Mouse (Mus musculus): Measurements from ENCODE around the gene Ensa. TPM values are rescaled to one million over a fixed set of nuclear protein-coding genes. Genes with fewer than 3 reads are reported as not detected.

The Ensa gene
- total and polyA plus RNA-seq, 2 experiments from 2014 or later = 38.5 to 49.6 TPM

DNA sequence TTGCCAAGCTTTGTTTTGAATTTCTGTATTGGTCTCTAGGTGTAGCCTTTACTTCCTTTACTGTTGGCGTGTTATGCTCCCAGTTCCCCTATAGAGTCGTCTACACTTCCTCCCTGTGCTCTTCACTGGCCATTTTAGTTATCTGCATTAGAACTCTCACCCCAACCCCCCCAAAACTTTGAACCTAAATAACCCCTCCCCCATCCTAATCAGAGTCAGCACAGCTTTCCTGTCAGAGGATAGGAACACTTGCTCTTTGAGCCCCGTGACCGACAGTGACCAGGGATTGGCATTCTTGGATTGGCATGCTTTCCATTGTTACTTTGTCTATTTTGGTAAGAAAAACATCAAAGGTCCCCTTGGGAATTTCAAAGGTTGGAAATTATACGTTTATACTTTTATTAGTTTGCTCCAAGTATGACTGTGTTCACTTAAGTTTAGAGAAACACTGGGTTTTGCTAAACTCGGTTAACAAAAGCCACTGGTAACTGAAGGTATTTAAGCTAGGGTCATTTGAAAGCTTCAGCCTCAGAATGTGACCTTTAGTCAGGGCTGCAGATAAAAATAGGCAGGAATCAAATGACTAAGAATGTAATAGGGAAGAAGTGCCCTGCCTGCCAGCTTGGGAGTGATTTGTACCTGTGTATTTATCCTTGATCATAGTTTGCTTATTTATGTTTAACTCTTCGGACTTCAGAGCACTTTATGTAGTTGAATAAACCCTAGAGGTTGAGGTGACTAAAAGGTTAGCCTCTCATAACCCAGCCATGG is 37.3 kb downstream of the Ensa start:
- peaks cover 54% of the 10 kb centered on the region for H3K36me3 ChIP-seq (replicated peaks; ENCODE audit: control insufficient read depth, insufficient read depth, low read length)

DNA sequence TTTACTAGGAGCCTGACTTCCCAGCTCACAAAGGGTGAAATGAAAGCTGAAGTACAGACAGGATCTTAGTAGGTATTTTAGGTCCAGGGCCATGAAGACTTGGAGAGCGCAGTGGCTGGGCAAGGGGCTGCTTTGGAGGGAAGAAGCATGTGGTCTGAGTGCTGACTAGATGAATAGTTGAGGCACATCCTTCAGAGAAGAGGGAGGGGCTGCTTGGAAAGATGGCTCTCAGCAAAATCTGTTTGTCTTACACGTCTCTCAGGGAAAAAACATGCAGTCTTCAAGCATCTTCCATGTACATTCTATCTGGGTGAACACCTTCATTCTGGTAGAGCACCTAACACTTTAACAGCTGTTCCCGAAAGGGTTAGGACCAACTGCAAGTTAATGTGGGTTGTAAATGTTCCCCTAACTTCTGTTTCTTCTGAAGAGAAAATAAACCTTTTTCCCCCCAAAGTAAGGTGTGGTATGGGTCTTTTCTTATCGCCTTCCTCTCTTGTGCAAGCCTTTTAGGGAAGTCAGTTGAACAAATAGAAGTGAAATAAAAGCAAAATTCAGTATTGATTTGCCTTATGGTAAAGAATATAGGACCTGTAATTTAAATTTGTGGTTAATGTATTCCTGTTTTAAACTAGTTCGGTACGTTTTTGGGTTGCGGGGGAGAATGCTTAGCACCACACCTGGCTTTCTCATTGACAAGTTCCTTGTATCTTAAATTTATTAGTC is 38.1 kb downstream of the Ensa start:
- H3K4me3 ChIP-seq (ENCODE audit: low read depth, low read length) = peak overlapping the region; percentile 99
- H3K27ac ChIP-seq (ENCODE audit: low read depth) = peak overlapping the region; percentile 100
- 64% methylated on average over 7 of the region's 7 CpGs for WGBS
- peak overlapping the region; percentile 100; the same call in 1 of the 2 replicates for H3K9ac ChIP-seq (replicated peaks; ENCODE audit: low read depth, low read length)
- H3K27me3 ChIP-seq (ENCODE audit: control insufficient read depth, insufficient read depth, low read length) = no peaks in the 10 kb centered on the region
- no peak for ATAC-seq (ENCODE audit: insufficient read depth, low read depth)
- peak overlapping the region; percentile 92 for H3K4me2 ChIP-seq (ENCODE audit: low read depth, low read length)
- DNase-seq (ENCODE audit: low spot score) = no peak
- TF ChIP-seq EP300 (IDR thresholded peaks at IDR 0.05; ENCODE audit: low read depth) = no peak
- TF ChIP-seq CTCF (IDR thresholded peaks at IDR 0.05; ENCODE audit: low read depth) = no peak
- H3K36me3 ChIP-seq (replicated peaks; ENCODE audit: control insufficient read depth, insufficient read depth, low read length) = peaks cover 54% of the 10 kb centered on the region
- no peaks in the 10 kb centered on the region for H3K9me3 ChIP-seq (replicated peaks; ENCODE audit: control insufficient read depth, low read length)
- peaks cover 55% of the 10 kb centered on the region for H3K4me1 ChIP-seq (ENCODE audit: control insufficient read depth, insufficient read depth)

More for the DNA sequence above, 37.3 kb downstream of the Ensa start:
- H3K4me1 ChIP-seq (ENCODE audit: control insufficient read depth, insufficient read depth) = peaks cover 49% of the 10 kb centered on the region
- H3K27me3 ChIP-seq (ENCODE audit: control insufficient read depth, insufficient read depth, low read length) = no peaks in the 10 kb centered on the region
- H3K9me3 ChIP-seq (replicated peaks; ENCODE audit: control insufficient read depth, low read length) = no peaks in the 10 kb centered on the region
- peak overlapping the region; percentile 99 for H3K4me3 ChIP-seq (ENCODE audit: low read depth, low read length)
- peak overlapping the region; percentile 92 for H3K4me2 ChIP-seq (ENCODE audit: low read depth, low read length)
- WGBS = 12% methylated on average over 7 of the region's 7 CpGs
- TF ChIP-seq EP300 (IDR thresholded peaks at IDR 0.05; ENCODE audit: low read depth) (peak; percentile 54; the same call in 1 of the 2 replicates), CTCF (IDR thresholded peaks at IDR 0.05; ENCODE audit: low read depth) (no peak)
- peak overlapping the region; percentile 100 for H3K9ac ChIP-seq (replicated peaks; ENCODE audit: low read depth, low read length)
- peak overlapping the region; percentile 100 for H3K27ac ChIP-seq (ENCODE audit: low read depth)
- peak; percentile 7; the same call in 1 of the 2 replicates for ATAC-seq (ENCODE audit: insufficient read depth, low read depth)
- peak; percentile 77 for DNase-seq (ENCODE audit: low spot score)

DNA sequence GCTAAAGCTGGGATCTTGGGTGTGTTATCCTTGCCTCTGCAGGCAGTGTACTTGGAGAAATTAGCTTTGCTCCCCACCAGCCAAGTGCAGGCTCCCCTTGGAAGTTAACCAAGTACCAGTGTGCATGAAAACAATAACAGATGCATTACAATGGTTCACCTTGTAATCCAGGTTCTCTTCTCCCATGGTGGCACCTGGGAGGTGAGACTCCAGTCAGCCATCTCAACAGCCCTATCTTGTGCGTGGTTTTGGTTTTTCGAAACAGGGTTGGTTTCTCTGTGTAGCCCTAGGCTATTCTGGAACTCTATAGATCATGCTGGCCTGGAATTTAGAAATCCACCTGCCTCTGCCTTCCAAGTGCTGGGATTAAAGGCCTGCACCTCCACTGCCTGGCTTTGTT is 38.7 kb downstream of the Ensa start:
- H3K4me1 ChIP-seq (ENCODE audit: control insufficient read depth, insufficient read depth) = peaks cover 55% of the 10 kb centered on the region
- no peak for DNase-seq (ENCODE audit: low spot score)
- TF ChIP-seq CTCF (IDR thresholded peaks at IDR 0.05; ENCODE audit: low read depth) (no peak), EP300 (IDR thresholded peaks at IDR 0.05; ENCODE audit: low read depth) (no peak)

DNA sequence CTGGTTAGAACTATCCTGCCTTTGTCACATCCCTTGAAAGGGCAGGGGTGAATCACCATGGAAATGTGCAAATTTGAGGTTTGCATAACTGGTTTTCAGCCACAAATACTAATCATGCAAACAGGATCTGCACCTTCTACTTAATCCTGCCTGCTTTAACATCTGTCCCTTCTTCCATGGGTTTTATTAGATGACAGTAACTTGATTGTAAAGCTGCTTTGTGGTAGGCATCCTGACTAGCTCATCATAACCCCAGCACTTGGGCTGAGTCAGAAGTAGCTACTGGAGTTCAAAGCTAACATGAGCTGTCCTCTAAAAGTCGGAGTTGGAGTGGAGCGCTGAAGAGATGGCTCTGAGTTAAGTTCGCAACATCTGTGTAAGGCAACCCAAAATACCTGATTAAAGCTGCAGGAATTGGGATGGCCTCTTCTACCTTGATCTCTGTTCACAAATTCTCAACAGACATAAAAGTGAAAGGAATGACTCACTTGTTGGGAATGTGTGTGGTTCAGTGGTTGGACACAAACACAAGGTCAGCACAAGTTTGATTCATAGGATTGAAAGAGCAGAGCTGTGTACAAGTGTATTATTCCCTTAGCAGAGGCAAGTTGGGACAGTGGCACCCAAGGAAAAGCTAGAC is 39.3 kb downstream of the Ensa start:
- 69% methylated on average over 3 of the region's 3 CpGs for WGBS
- Histone ChIP-seq H3K9ac (replicated peaks; ENCODE audit: low read depth, low read length) (0 out of 2 replicates have a peak overlapping the region, but pooled peaks have one; percentile 24), H3K36me3 (replicated peaks; ENCODE audit: control insufficient read depth, insufficient read depth, low read length) (peaks cover 54% of the 10 kb centered on the region), H3K27ac (ENCODE audit: low read depth) (peak overlapping the region; percentile 100), H3K9me3 (replicated peaks; ENCODE audit: control insufficient read depth, low read length) (no peaks in the 10 kb centered on the region), H3K27me3 (ENCODE audit: control insufficient read depth, insufficient read depth, low read length) (no peaks in the 10 kb centered on the region), H3K4me2 (ENCODE audit: low read depth, low read length) (no peak overlapping the region), H3K4me1 (ENCODE audit: control insufficient read depth, insufficient read depth) (peaks cover 57% of the 10 kb centered on the region), H3K4me3 (ENCODE audit: low read depth, low read length) (no peak overlapping the region)
- DNase-seq (ENCODE audit: low spot score) (no peak), ATAC-seq (ENCODE audit: insufficient read depth, low read depth) (no peak)
- TF ChIP-seq CTCF (IDR thresholded peaks at IDR 0.05; ENCODE audit: low read depth) (no peak), EP300 (IDR thresholded peaks at IDR 0.05; ENCODE audit: low read depth) (no peak)

More for the DNA sequence above, 38.7 kb downstream of the Ensa start:
- 69% methylated on average over 2 of the region's 2 CpGs for whole genome bisulfite sequencing
- ATAC-seq (ENCODE audit: insufficient read depth, low read depth) = no peak
- no peaks in the 10 kb centered on the region for H3K9me3 ChIP-seq (replicated peaks; ENCODE audit: control insufficient read depth, low read length)
- H3K4me2 ChIP-seq (ENCODE audit: low read depth, low read length) = peak overlapping the region; percentile 92; the same call in 1 of the 2 replicates
- no peaks in the 10 kb centered on the region for H3K27me3 ChIP-seq (ENCODE audit: control insufficient read depth, insufficient read depth, low read length)
- H3K9ac ChIP-seq (replicated peaks; ENCODE audit: low read depth, low read length) = no peak overlapping the region
- peak overlapping the region; percentile 100 for H3K27ac ChIP-seq (ENCODE audit: low read depth)
- H3K36me3 ChIP-seq (replicated peaks; ENCODE audit: control insufficient read depth, insufficient read depth, low read length) = peaks cover 54% of the 10 kb centered on the region
- no peak overlapping the region for H3K4me3 ChIP-seq (ENCODE audit: low read depth, low read length)

DNA sequence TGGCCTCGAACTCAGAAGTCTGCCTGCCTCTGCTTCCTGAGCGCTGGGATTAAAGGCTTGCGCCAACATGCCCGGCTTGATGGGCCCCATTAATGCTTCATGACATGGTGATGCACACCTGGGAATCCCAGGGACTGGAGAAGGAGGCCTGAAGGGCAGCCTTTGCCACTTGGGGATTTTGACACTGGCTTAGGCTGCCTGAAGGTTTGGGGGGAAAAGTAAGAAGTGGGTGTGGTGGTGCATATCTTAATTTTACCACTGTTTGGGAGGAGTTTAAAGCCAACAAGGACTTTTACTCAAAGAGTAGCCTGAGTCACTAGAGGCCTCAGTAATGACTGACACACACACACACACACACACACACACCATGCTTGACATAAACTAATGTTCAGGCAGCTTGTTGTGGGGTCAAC is 40.2 kb downstream of the Ensa start:
- H3K4me3 ChIP-seq (ENCODE audit: low read depth, low read length) = no peak overlapping the region
- peaks cover 58% of the 10 kb centered on the region for H3K4me1 ChIP-seq (ENCODE audit: control insufficient read depth, insufficient read depth)
- H3K36me3 ChIP-seq (replicated peaks; ENCODE audit: control insufficient read depth, insufficient read depth, low read length) = peaks cover 58% of the 10 kb centered on the region
- no peak for ATAC-seq (ENCODE audit: insufficient read depth, low read depth)
- H3K9ac ChIP-seq (replicated peaks; ENCODE audit: low read depth, low read length) = 0 out of 2 replicates have a peak overlapping the region, but pooled peaks have one; percentile 13
- TF ChIP-seq CTCF (IDR thresholded peaks at IDR 0.05; ENCODE audit: low read depth) (no peak), EP300 (IDR thresholded peaks at IDR 0.05; ENCODE audit: low read depth) (no peak)
- no peaks in the 10 kb centered on the region for H3K27me3 ChIP-seq (ENCODE audit: control insufficient read depth, insufficient read depth, low read length)
- H3K4me2 ChIP-seq (ENCODE audit: low read depth, low read length) = no peak overlapping the region
- DNase-seq (ENCODE audit: low spot score) = no peak
- no peaks in the 10 kb centered on the region for H3K9me3 ChIP-seq (replicated peaks; ENCODE audit: control insufficient read depth, low read length)
- 67% methylated on average over 4 of the region's 4 CpGs for WGBS
- peak overlapping the region; percentile 100 for H3K27ac ChIP-seq (ENCODE audit: low read depth)

Data from heart, postnatal 0 days (tissue).